Mouse (Mus musculus): Measurements from ENCODE around the gene Olfr1564. TPM values are rescaled to one million over a fixed set of nuclear protein-coding genes. Genes with fewer than 3 reads are reported as not detected.
"Not testable (repeated sequence)": the region's sequence is repeated elsewhere in the genome, so short reads cannot be mapped to it uniquely, and the experiment has no call there.

Gene Olfr1564
- polyA plus RNA-seq (2015; fragmentation: Nextera tagmentation; extraction: Ambion mirVana), result 0.03 TPM in 1 of 2 replicates, not detected in the other

DNA sequence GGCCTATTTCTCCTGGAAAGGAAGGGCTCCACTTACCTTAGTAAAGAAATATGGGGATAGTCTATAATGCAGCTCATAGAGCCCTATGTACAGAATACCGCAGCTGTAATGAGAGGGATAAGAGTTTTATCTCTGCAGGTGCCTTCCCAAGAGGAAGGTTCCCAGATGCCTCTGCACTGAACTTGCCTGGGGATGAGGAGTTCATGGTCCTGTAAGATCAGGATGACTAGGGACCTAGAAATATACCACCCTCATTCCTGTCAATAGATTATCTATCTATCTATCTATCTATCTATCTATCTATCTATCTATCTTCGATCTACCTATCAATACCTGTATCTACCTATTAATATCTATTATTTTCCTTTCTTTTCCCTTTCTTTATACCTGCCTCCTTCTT is at the start of gene Olfr1564:
TSS of gene Olfr1564 (minus strand) at position 101 of the 400 bp plus-strand sequence.
- no peak for ATAC-seq (replicated peaks; ENCODE audit: extremely low read depth, insufficient read depth, low FRiP score)
- H3K36me3 ChIP-seq (ENCODE audit: control insufficient read depth, insufficient read depth), result no peaks in the 10 kb centered on the region
- no peak within 1 kb of the TSS for H3K4me2 ChIP-seq (ENCODE audit: low read depth, low read length)
- peaks cover 7% of the 10 kb centered on the region for H3K9me3 ChIP-seq (replicated peaks; ENCODE audit: control insufficient read depth, low read length)
- no peak within 1 kb of the TSS for H3K4me3 ChIP-seq (ENCODE audit: low read length)
- no peak within 1 kb of the TSS for H3K27ac ChIP-seq (ENCODE audit: low read length)
- H3K9ac ChIP-seq (ENCODE audit: low read length), result no peak within 1 kb of the TSS
- H3K4me1 ChIP-seq (ENCODE audit: control insufficient read depth, insufficient read depth, low read length), result no peaks in the 10 kb centered on the region
- 65% methylated on average over 2 of the region's 2 CpGs for WGBS
- H3K27me3 ChIP-seq (ENCODE audit: control insufficient read depth, insufficient read depth, low read length), result no peaks in the 10 kb centered on the region

DNA sequence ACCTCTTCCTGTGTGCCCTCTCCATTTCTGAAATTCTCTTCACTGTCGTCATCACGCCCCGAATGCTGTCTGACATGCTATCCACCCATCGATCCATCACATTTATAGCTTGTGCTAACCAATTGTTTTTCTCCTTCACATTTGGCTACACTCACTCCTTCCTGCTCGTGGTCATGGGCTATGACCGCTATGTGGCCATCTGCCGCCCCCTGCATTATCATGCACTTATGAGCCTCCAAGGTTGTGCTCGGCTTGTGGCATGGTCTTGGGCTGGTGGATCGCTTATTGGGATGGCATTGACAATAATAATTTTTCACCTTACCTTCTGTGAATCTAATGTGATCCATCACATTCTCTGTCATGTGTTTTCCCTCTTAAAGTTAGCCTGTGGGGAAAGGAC is 47.4 kb upstream of the Olfr1564 start:
- H3K4me1 ChIP-seq (ENCODE audit: control insufficient read depth, insufficient read depth, low read length), result no peaks in the 10 kb centered on the region
- 81% methylated on average over 9 of the region's 9 CpGs for WGBS
- no peak for ATAC-seq (replicated peaks; ENCODE audit: extremely low read depth, insufficient read depth, low FRiP score)
- no peak overlapping the region for H3K4me3 ChIP-seq (ENCODE audit: low read length)
- no peak overlapping the region for H3K27ac ChIP-seq (ENCODE audit: low read length)
- H3K9me3 ChIP-seq (replicated peaks; ENCODE audit: control insufficient read depth, low read length), result no peaks in the 10 kb centered on the region
- no peak overlapping the region for H3K9ac ChIP-seq (ENCODE audit: low read length)
- H3K36me3 ChIP-seq (ENCODE audit: control insufficient read depth, insufficient read depth), result no peaks in the 10 kb centered on the region
- no peaks in the 10 kb centered on the region for H3K27me3 ChIP-seq (ENCODE audit: control insufficient read depth, insufficient read depth, low read length)
- H3K4me2 ChIP-seq (ENCODE audit: low read depth, low read length), result no peak overlapping the region

DNA sequence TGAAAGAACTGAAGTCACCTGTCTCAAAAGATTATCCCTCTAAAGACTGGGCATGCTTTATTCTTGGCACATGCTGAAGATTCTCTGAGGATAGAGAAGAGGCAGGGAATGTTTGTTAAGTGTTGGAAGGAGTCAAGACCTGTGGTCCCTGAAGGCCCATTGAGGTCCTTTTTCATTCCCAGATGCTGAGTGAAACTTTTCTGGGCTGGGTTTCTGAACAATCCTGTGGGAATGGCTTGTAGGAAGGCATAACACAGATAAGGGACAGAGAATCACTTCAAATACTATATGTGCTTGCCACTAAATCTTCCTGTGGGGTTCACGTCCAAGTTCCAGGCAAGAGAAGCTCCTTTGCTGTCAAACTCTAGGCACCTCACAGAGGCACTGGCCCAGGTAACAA is 42.9 kb upstream of the Olfr1564 start, which contains the start of gene Olfr63:
TSS of gene Olfr63 (plus strand) at position 301 of the 400 bp plus-strand sequence.
- WGBS, result 52% methylated on average over 1 of the region's 1 CpGs
- Histone ChIP-seq H3K4me2 (ENCODE audit: low read depth, low read length) (no peak within 1 kb of the TSS), H3K27ac (ENCODE audit: low read length) (no peak within 1 kb of the TSS), H3K27me3 (ENCODE audit: control insufficient read depth, insufficient read depth, low read length) (no peaks in the 10 kb centered on the region), H3K36me3 (ENCODE audit: control insufficient read depth, insufficient read depth) (no peaks in the 10 kb centered on the region), H3K9ac (ENCODE audit: low read length) (no peak within 1 kb of the TSS), H3K4me1 (ENCODE audit: control insufficient read depth, insufficient read depth, low read length) (no peaks in the 10 kb centered on the region), H3K9me3 (replicated peaks; ENCODE audit: control insufficient read depth, low read length) (no peaks in the 10 kb centered on the region), H3K4me3 (ENCODE audit: low read length) (no peak within 1 kb of the TSS)
- ATAC-seq (replicated peaks; ENCODE audit: extremely low read depth, insufficient read depth, low FRiP score), result no peak

DNA sequence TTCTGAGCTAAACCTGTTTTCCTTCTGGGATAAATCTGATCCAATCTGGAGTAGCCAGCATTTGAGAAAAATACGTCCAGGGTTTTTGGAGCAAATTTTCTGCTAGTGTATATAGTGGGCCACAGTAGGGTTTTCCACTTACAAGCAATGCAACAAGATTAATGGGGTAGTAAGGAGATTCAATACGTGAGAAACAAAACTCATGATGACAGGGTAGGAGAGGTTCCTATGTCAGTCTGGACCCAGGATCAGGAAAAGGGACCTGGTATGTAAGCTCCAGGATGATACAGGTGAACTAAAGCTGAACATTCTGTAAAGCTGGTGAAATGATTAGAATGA is 33.8 kb upstream of the Olfr1564 start:
- H3K27me3 ChIP-seq (ENCODE audit: control insufficient read depth, insufficient read depth, low read length); H3K9me3 ChIP-seq (replicated peaks; ENCODE audit: control insufficient read depth, low read length); H3K4me1 ChIP-seq (ENCODE audit: control insufficient read depth, insufficient read depth, low read length); H3K4me3 ChIP-seq (ENCODE audit: low read length); H3K9ac ChIP-seq (ENCODE audit: low read length); H3K36me3 ChIP-seq (ENCODE audit: control insufficient read depth, insufficient read depth); H3K4me2 ChIP-seq (ENCODE audit: low read depth, low read length); H3K27ac ChIP-seq (ENCODE audit: low read length): not testable (repeated sequence)
- 0 out of 2 replicates have a peak, but pooled peaks have one; percentile 2 for ATAC-seq (replicated peaks; ENCODE audit: extremely low read depth, insufficient read depth, low FRiP score)
- no CpG with 5 or more reads among the region's 2 CpGs for WGBS

DNA sequence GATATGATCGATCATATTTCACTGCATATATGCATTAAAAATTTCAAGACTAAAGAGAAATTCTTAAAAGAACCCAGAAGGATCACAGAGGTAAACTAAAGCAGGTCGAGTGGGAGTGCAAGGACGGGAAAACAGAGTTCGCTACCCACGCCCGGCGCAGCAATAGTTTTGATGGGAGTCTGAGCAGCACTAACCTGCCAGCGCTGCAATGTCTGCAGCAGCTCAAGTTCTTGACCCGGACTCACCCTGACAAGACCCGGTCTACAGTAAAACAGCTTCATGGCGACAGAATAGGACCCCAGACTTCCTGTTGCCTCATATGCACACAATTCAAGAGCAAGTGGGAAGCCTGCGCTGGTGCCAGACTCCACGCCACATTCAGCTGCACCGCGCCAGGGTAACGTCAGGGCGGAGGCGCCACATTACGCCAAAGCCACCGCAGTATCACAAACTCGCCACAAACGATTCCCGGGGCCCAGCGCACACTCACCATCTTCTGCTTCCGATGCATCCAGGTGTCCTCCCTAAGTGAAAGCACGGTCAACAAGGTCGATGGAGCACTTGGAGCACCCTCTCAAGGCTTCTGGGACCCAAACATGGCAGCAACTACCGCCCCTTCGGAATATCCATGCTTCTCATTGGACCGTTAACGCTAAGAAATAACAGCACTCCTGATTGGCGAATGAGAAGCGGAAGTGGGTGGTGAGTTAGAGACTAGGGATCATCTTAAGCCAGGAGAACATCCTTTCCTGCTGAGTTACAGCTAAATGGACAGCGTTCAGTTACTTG is 33.2 kb upstream of the Olfr1564 start, which contains the start of gene Zfp955a:
TSS of gene Zfp955a (minus strand) at position 616 of the 789 bp plus-strand sequence.
- not testable (repeated sequence) for H3K9ac ChIP-seq (ENCODE audit: low read length); H3K9me3 ChIP-seq (replicated peaks; ENCODE audit: control insufficient read depth, low read length); H3K4me1 ChIP-seq (ENCODE audit: control insufficient read depth, insufficient read depth, low read length); H3K27me3 ChIP-seq (ENCODE audit: control insufficient read depth, insufficient read depth, low read length); H3K4me2 ChIP-seq (ENCODE audit: low read depth, low read length); H3K27ac ChIP-seq (ENCODE audit: low read length); H3K4me3 ChIP-seq (ENCODE audit: low read length); H3K36me3 ChIP-seq (ENCODE audit: control insufficient read depth, insufficient read depth)
- peak; percentile 100 for ATAC-seq (replicated peaks; ENCODE audit: extremely low read depth, insufficient read depth, low FRiP score)
- WGBS, result 30% methylated on average over 1 of the region's 34 CpGs

DNA sequence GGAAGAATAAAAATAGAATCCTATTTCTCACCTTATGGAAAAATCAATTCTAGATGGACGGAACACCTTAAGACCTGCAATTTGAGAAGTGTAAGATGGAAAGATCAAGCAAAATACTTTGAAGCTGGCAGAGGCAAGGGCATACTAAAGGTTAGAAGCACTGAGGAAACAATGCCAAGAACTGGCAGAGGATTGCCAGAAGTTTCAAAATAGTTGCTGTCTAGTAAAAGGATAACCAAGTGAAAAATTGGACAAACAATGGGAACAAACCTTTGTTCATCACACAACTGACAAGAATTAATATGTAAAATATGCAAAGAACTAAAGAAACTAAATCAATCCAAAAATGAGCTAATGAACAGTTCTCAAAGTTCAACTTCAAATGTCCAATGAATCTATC is 15.2 kb upstream of the Olfr1564 start:
- not testable (repeated sequence) for H3K27me3 ChIP-seq (ENCODE audit: control insufficient read depth, insufficient read depth, low read length); ATAC-seq (replicated peaks; ENCODE audit: extremely low read depth, insufficient read depth, low FRiP score); H3K4me3 ChIP-seq (ENCODE audit: low read length); H3K9me3 ChIP-seq (replicated peaks; ENCODE audit: control insufficient read depth, low read length); H3K27ac ChIP-seq (ENCODE audit: low read length); H3K9ac ChIP-seq (ENCODE audit: low read length); H3K4me1 ChIP-seq (ENCODE audit: control insufficient read depth, insufficient read depth, low read length); H3K4me2 ChIP-seq (ENCODE audit: low read depth, low read length)
- 92% methylated on average over 1 of the region's 1 CpGs for WGBS
- peaks cover 14% of the 10 kb centered on the region for H3K36me3 ChIP-seq (ENCODE audit: control insufficient read depth, insufficient read depth)

DNA sequence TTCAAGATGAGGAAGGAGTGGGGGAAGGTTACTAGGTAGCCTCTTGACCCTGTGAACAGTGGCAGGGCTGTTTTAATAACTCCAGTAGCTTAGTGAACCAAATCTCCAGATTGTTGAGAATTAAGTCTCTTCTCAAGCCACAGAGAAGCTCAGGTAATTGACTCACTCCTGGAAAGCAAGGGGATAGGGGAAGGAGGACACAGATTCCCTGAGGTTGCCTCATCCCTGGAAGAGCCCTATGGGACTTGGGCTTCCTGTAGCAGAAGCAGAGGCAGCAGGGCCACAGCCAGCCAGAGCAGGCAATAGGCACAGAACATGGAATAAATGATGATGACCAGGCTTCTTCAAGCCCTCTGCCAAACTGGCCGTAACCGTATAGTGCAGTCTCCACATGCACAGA is 30.5 kb downstream of the Olfr1564 start, which contains the start of gene Olfr239:
TSS of gene Olfr239 (plus strand) at position 301 of the 400 bp plus-strand sequence.
- no CpG with 5 or more reads among the region's 2 CpGs for WGBS
- not testable (repeated sequence) for H3K36me3 ChIP-seq (ENCODE audit: control insufficient read depth, insufficient read depth); H3K4me3 ChIP-seq (ENCODE audit: low read length); H3K4me2 ChIP-seq (ENCODE audit: low read depth, low read length); H3K9me3 ChIP-seq (replicated peaks; ENCODE audit: control insufficient read depth, low read length); H3K27ac ChIP-seq (ENCODE audit: low read length); H3K4me1 ChIP-seq (ENCODE audit: control insufficient read depth, insufficient read depth, low read length); H3K9ac ChIP-seq (ENCODE audit: low read length); ATAC-seq (replicated peaks; ENCODE audit: extremely low read depth, insufficient read depth, low FRiP score); H3K27me3 ChIP-seq (ENCODE audit: control insufficient read depth, insufficient read depth, low read length)

DNA sequence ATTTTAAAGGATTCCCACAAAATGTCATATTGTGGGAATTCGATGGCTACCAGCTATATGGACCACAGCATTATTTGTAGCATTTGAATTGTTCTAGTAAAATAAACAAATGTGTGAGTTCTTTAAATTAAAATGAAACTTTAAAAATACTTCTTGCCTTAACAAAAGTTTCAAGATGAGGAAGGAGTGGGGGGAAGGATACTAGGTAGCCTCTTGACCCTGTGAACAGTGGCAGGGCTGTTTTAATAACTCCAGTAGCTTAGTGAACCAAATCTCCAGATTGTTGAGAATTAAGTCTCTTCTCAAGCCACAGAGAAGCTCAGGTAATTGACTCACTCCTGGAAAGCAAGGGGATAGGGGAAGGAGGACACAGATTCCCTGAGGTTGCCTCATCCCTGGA is 53.3 kb downstream of the Olfr1564 start, which contains the start of gene Olfr55:
TSS of gene Olfr55 (plus strand) at position 301 of the 400 bp plus-strand sequence.
- not testable (repeated sequence) for H3K9me3 ChIP-seq (replicated peaks; ENCODE audit: control insufficient read depth, low read length); H3K27me3 ChIP-seq (ENCODE audit: control insufficient read depth, insufficient read depth, low read length); ATAC-seq (replicated peaks; ENCODE audit: extremely low read depth, insufficient read depth, low FRiP score); H3K4me3 ChIP-seq (ENCODE audit: low read length); H3K4me2 ChIP-seq (ENCODE audit: low read depth, low read length); H3K27ac ChIP-seq (ENCODE audit: low read length); H3K4me1 ChIP-seq (ENCODE audit: control insufficient read depth, insufficient read depth, low read length); H3K36me3 ChIP-seq (ENCODE audit: control insufficient read depth, insufficient read depth); H3K9ac ChIP-seq (ENCODE audit: low read length)
- WGBS, result 66% methylated on average over 1 of the region's 1 CpGs

All from heart, embryonic 16.5 days (tissue).